Comparison of ENCODE assay signal across 27 mouse cellular contexts in genomic region chr3:36738071-36738470, GRCm38 (mm10). TPM values are rescaled to one million over a fixed set of nuclear protein-coding genes. Genes with fewer than 3 reads are reported as not detected.
DNase-seq lines count a peak whose midpoint lies in the region; ATAC-seq lines count a peak whose summit lies in the region.
"Had no signal": no experiment of that assay in that cellular context is flagged by ENCODE, and none has a peak within 500 bp of the region (broad histone marks: within the 10 kb centered on the region; RNA-seq: fewer than 3 reads in every experiment).

No protein-coding gene starts in this region.

- intact Hi-C loops in left cerebral cortex, postnatal 25 days (cut with DNase I) = loop anchor here (10.0 kb wide), 1 partner anchor 203 kb away; no protein-coding TSS in a partner anchor
- intact Hi-C loops in left cerebral cortex, postnatal 4 days (cut with DNase I) = no loop called here

- peak; percentile 29 for DNase-seq in layer of hippocampus, adult 11-12 months (ENCODE audit: low spot score)
- DNase-seq in layer of hippocampus, adult 9-10 months (ENCODE audit: low spot score) = no peak
- peak; percentile 30 to 81 for DNase-seq in left cerebral cortex, postnatal 25 days (ENCODE audit: low spot score in 2 of 2)
- no peak for DNase-seq in left cerebral cortex, postnatal 4 days
- peak; percentile 68 for DNase-seq in brain, adult 2 months (ENCODE audit: low read depth, low spot score)
- DNase-seq: adrenal gland, postnatal 25 days; cerebellum, adult 18-20 months; cerebellum, postnatal 10 days; gastrocnemius, postnatal 36 days; heart, adult 18-20 months; heart, postnatal 36 days; kidney, adult 2 months; kidney, postnatal 4 days; liver, embryonic 13.5 days; lung, adult 2 months; lung, postnatal 10 days; midbrain, embryonic 14.5 days; retina, postnatal 1 day; spleen, adult 18-20 months; thymus, adult 2 months; thymus, postnatal 36 days had no signal

- ATAC-seq in erythroblast, adult 5-6 weeks (replicated peaks; ENCODE audit: low FRiP score, poor library complexity, severe bottlenecking) = no peak
- ATAC-seq in megakaryocyte, adult 5-6 weeks (ENCODE audit: poor library complexity, severe bottlenecking) = no peak
- ATAC-seq: forebrain, embryonic 16.5 days; hindbrain, postnatal 0 days; intestine, embryonic 15.5 days had no signal

RNA-seq across cellular contexts. Expression of gene Trpc3, which starts 48.1 kb away (rescaled TPM):
- total RNA-seq in left cerebral cortex, postnatal 25 days (2021) = 10 to 100 TPM; 19.8 to 23.0 TPM
- total RNA-seq in left cerebral cortex, postnatal 4 days (2021) = 10 to 100 TPM; 14.9 to 15.6 TPM
- total RNA-seq in erythroblast, adult 5-6 weeks (2015; ENCODE audit: low replicate concordance) = not detected in 2 replicates
- not detected in 2 replicates for total RNA-seq in erythroblast, adult 5-6 weeks (2017; ENCODE audit: low replicate concordance)
- total RNA-seq in megakaryocyte, adult 5-6 weeks (2015) = not detected in 2 replicates
- not detected in 2 replicates for total RNA-seq in megakaryocyte, adult 5-6 weeks (2017)
- total RNA-seq: common myeloid progenitor, adult 5-6 weeks had no signal

Comparison
In these comparisons a context has a peak if more than half of its experiments do, and no peak if none do; other contexts are left out.
1. DNase-seq: peak in layer of hippocampus, adult 11-12 months (single experiment), left cerebral cortex, postnatal 25 days (2 of 2) and brain, adult 2 months (single experiment); none in layer of hippocampus, adult 9-10 months (single experiment) and left cerebral cortex, postnatal 4 days (single experiment).
2. RNA of gene Trpc3, which starts 48.1 kb away (total RNA-seq): 19.8 to 23.0 TPM in left cerebral cortex, postnatal 25 days and 14.9 to 15.6 TPM in left cerebral cortex, postnatal 4 days; not detected in erythroblast, adult 5-6 weeks and not detected in megakaryocyte, adult 5-6 weeks; every median in the first group is over 10 times any median in the second.